Mouse (Mus musculus) spleen, embryonic (tissue): ENCODE measurements at regions not wholly inside any gene's neighbourhood (a gene's known extent, or its start where the extent isn't known, plus 50 kb on each side); places are given as distances from the start of the nearest gene placed in this dataset.

Experiments used
- CTCF ChIA-PET: fragments of 350-600 bp; sonication (Branson Sonifier 250); formaldehyde crosslinking; loops from one replicate; lab custom pipeline; 2022; lab: Charles Lee

DNA sequence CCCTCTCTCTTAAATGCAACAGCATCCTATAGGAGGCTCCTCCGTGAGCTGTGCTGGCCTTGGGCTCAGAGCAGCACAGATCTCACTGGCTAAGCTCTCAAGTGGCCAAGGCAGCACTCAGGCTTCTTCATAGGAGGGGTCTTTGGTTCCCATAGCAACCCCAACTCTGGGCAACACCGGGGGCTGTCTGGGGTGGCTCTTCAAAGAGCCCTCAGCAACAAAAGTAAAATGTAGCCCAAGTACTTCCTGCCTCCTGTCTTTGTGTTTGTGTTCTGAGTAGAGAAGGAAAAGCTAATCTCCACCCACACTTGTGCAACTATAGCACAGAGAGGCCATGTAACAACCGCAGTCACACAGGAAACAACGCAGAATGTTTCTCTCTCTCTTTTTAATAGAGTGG, 322.2 kb upstream of the Tbx3 start:
- CTCF ChIA-PET: no interaction called here

DNA sequence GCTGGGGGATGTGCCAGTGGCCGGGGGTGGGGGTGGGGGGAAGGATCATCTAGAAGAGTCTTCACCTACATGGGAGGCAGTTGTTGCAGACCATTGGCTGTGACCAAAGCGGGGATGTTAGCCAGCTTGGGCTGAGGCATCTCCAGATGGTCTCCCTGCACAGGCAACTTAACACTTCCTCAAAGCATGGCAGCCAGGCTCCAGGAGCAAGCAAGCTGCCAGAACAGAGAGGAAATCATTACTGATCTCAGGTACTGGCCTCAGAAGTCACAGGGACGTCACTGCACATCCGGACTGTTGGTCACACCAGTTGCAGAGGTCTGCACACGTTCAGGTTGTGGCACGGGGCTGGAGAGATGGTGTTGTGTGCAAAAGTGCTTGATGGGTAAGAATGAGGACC, 321.1 kb upstream of the Tbx3 start:
- CTCF ChIA-PET: no interaction called here

DNA sequence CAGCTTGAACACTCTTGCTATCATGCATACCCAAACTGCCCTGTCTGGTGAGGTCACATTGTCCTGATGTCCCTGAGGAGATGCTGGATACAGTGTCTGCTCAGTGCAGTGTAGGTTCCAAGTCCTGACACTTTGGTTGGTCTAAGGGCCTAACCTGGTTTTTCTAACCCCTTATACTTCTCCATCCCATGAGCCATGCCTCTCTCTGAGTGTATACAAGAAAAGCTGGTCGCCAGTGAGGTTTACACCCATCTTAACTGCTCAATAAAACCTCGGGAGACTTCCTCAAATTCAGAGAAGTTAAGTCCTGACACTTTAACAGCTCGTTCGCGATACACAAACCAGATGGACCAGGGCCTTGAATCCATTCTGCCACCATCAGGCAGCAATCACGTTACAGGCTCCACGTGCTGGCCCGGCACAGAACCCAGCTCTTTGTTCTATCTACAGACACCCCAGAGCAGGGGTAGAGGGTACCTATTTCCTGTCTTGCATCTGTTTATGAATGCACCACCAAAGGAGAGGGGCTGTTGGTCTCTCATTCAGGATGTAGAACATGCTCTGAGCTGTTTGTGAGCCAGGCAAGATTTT, 320.0 kb upstream of the Tbx3 start:
- CTCF ChIA-PET: no interaction called here

DNA sequence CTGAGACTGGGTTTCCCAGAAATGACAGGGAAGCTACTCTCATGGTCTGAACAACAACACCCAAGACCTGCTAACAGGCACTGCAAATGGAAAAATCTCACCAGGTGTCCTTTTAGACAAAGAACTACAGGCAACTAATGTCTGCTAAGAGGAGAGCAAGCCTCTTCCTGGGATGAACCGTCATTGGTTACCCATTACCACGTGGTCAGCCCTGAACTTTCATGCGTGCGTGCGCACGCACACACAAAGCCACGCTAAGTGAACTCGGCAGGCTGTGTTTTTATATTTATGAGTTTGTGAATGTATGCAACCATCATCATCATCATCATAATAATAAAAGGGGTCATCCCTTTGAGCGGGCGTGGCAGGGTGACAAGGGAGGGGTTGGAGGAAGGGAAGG, 315.0 kb upstream of the Tbx3 start:
- CTCF ChIA-PET: no interaction called here

DNA sequence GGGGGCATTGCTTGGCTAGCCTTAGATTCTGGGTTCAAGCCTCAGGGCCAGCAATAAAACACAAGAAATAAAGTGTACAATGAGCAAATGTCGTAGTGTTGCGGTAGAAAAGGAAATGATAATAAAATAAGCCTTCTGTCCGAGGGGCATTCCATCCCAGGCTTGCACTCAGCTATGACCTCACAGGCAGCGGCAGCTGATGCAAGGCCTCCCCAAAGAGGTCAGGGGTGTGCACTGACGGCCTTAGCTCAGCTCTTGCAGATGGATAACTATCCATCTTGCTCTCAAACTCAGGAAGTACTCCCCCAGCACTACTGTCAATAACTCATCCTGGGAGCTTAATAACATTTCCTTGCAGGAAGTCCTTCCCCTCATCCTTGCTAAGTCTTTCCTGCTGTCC, 314.4 kb upstream of the Tbx3 start:
- CTCF ChIA-PET: no interaction called here

DNA sequence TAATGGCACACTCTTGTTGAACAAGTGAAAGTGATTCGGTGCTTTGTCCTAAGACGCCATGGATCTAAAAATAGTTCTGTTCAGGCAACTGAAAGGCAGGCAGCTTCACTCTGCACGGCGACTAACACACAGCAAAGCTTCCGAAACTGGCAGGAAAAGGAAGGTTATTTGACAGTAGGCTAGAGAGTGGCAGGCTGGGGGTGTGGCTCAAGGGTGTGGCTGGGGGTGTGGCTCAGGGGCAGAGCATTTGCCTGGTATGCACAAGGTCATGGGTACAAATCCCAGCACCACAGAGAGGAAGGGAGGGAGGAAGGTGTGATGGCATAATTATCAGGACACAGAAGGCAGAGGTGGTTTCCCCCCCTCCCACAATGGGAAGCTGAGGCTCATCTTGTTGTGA, 310.8 kb upstream of the Tbx3 start:
- CTCF ChIA-PET: no interaction called here

DNA sequence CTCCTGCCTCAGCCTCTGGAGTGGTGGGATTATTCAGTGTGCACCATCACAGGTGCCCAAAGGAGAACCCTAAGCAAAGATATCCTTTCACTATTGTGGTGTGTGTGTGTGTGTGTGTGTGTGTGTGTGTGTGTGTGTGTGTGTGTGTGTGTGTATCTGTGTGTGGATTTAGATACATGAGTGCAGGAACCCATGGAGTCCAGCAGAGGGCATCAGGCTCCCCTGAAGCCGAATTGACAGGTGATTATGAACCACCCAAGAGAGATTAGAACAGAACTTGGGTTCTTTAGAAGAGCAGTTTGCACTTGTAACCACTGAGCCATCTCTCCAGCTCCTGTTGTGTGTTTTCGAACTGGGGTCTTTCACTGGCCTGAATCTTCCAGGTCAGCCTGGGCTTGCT, 310.1 kb upstream of the Tbx3 start:
- CTCF ChIA-PET: no interaction called here

DNA sequence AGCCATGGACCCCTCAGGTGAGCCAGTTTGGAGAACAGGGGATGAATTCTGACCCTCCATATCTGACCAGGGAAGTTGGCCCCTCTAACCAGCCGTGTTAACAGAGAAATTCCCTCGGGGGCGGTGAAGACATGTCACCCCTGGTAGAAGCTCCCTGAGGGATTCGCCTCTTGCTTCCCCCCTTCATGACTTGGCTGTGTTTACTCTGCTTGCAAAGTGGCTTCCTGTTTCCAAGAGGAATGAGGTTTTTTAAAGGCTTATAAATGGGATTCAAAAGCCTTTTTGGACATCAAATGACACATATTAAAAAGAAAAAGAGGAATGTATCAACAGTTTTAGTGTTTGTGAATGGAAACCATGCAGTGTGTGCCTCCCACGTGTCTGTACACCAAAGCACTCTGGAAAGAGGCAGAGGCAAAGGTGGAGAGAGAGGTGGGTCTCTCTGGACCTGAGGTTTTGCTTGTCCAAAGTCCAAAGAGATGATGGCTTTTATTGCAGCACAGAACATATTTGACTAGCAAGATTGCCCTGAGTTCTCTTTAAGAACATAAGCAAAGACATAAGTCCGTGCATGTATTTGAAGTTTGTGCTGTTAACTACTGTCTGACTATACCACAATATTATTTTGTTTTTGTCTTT, 308.9 kb upstream of the Tbx3 start:
- CTCF ChIA-PET: no interaction called here

DNA sequence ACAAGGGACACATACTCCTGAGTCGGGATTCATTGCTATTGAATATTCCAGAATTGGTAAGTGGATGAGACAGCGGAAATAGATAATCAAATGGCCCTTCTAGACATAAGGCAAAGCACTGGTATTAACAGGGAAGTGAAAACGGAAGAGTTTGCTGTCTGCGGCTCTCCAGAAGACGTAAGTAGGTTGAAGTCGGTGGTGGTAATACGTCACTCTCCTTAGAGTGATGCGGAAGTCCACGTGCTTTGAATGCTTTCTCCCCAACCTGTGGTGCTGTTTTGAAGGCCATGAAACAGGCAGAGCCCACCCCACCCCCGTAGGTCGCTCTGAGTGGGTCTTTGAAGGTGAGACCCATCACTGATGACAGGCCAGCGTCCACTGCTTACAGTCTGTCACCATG, 308.0 kb upstream of the Tbx3 start:
- CTCF ChIA-PET: no interaction called here

DNA sequence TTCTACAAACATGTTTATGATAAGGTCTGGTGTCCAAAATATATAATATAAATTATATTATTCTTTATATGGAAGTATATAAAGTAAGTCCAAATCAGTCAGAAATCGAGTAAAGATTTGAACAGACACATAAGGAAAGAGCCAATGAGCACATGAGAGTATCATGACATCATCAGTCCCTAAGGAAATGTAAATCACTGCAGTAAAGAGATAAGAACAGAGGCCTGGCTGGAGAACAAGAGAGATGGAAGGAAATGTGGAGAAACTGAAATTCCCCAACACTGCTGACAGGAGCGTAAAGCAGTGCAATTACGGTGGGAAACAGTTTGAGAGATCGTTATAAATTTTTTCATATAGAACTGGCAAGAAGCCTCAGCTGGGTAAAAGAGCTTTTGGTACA, 306.2 kb upstream of the Tbx3 start:
- CTCF ChIA-PET: no interaction called here

DNA sequence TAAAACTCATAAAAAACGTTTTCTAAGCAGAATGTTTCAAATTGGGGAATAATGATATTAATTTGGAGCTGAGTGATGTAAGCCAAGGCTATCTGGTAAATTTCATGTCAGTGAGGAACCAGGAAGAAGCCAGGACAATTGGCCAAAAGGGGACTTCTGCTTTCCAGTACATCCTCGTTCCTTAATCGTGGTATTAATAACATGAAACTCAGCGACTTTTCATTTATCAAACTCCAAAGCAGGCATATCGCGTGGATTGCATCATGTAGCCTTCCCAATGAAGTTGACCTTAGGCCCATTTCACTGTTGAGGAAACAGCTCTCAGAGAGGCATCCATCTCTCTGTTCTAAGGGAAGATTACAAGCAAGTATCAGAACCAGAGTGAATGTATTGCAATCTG, 305.3 kb upstream of the Tbx3 start:
- CTCF ChIA-PET: no interaction called here

DNA sequence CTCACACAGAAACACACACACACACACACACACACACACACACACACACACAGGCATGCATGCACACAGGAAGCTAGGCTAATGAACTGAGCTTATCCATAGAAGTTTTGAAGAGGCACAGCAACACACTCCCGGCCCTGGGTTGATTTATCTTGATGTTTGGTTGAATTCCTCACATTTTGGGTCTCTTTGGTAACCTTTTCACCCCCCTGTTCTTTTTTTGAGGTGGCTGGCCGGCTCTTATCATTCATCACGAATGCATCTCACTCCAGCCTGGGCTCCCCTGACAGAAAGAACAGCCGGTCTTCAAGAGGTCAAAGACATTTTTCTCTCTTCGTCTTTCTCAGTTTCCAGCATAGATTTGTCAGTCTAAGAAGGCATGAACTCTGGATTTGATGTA, 304.2 kb upstream of the Tbx3 start:
- CTCF ChIA-PET: no interaction called here

DNA sequence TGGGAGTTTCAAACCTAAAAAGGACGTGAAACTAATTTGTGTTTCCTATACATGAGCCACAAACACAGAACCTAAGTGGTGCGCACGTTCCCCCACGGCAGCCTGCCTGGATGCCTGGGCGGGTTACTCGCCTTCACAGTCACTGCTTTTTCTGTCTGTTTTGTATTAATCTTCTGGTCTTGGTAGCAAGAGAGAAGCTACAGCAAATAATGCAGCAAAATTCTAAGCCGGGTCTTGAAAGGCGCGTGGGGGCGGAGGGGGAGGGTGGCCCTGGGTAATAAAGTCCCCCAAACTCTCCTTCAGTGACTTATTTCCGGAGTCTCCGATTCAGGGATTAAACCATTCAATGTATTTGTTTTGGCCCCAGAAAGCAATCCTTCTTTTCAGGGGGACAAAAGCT, 300.0 kb upstream of the Tbx3 start:
- CTCF ChIA-PET: interaction anchor here (0.6 kb wide), 1 partner anchor 93 kb away, joined by 4 read pairs; no protein-coding TSS in a partner anchor

DNA sequence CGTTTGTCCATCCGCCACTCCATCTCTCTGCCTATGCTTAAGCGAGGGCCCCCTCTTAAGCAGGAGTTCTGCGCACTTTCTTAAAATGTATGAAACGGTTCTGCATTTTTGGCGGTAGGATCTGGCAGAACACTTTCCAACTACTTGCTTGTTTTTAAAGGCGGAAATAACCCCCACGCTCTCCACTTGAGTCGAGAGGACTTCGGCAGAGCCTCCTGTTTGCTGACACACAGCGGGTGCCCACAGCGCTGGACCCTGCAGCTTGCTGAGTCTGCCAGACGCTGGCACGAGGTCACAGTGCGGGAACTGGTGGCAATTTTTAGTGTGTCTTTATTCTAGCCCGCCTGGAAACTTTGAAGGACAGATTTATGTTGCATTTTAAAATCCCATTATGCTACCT, 299.5 kb upstream of the Tbx3 start:
- CTCF ChIA-PET: interaction anchor here (0.6 kb wide), 1 partner anchor 93 kb away, joined by 4 read pairs; no protein-coding TSS in a partner anchor

DNA sequence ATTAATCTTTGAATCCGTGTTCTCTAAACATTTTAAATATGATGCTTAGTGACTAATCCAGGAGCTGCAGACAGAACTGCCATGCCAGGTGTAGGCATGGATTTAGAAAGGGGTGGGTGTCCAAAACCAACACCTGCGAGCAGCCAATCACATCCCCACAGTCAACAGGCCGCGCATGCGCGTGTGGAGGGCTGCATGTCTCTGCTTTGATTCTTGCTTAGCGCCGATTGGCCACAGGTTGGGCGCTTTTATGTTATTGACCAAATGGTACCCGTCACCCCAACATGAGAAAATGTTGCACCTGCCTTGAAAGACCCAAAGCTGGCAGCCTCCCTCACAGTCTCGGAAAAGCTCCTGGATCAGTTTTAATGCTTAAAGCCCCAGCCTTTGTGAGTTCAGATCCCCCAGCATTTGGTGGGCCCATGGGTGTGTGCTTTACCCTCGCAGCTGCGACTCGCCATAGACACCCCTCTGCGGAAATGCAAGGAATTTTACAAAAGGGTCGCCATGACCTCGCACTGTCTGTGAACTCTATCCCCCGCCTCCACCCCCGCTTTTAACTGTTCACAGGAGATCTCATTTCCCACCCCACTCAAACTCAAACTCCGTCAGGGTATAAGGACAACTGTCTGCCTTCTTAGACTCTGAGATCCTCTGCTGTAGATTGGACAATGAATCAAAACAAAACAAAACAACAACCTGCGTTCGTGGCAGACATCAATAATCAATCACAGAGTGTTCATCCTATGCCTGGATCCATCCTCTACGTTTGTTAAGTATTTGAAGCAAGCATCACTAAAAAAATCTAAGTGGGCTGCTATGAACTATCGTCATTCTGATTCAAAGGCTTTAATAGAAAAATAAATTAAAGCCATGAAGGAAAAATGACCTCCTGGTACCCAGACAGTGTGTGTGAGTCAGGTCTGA, 296.4 kb upstream of the Tbx3 start:
- CTCF ChIA-PET: no interaction called here

DNA sequence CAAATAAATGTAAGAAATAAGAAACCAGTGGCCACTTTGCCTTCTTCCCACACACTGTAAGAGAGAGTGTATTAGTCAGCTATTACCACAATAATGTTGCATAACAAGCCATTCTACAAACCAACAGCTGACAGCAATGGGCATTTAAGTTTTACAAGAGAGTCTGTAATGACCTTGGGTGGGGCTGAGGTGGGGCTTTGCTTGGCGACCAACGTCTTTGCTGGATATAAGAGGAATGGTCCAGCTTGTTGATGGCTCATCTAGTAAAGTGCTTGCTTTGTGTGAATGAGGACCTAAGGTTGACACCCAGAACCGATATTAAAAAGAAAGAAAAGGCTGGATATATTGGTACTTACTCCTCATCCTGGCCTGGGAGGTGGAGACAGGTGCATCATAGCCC, 295.6 kb upstream of the Tbx3 start:
- CTCF ChIA-PET: no interaction called here

DNA sequence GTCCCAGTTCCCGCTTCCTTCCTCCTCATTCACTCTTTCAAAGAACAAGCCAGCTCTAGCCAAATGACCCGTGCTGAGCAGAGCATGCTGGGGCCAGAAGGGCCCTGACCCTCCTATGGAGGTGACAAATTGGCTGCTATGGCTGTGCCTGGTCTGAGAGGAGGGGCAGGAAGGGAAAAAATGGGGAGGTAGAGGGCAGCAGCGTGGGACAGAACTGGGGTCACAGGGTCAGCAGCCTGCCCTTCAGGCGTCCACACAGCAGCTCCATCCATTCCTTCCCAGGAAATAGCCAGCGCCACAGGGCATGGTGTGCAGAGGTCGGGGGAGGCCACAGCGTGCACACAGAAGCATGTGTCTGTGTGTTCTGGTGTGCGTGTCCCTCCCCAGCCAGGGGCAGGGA, 292.2 kb upstream of the Tbx3 start:
- CTCF ChIA-PET: no interaction called here

DNA sequence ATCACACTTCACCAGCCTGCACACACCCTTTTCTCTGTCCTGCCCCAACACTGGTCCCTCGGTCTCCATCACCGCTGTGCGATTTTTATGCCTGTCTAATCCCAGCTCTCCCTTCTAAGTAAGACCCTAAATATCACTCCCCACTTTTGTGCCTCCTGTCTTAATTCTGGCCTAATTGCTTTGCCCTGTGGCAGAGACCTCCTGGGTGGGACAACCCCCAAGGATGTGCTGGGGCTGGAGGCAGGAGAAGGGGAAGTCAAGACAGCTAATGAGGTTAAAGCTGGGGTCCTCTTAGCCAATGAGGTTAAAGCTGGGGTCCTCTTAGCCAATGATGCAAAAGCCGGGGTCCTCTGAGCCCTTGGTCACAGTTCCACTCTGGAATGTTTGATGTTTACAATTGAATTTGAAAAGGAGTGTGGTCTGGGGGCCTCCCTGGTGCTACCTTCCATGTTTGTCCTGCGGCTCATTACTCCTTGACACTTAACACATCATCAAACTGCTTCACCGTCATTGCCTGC, 290.5 kb upstream of the Tbx3 start:
- CTCF ChIA-PET: no interaction called here

DNA sequence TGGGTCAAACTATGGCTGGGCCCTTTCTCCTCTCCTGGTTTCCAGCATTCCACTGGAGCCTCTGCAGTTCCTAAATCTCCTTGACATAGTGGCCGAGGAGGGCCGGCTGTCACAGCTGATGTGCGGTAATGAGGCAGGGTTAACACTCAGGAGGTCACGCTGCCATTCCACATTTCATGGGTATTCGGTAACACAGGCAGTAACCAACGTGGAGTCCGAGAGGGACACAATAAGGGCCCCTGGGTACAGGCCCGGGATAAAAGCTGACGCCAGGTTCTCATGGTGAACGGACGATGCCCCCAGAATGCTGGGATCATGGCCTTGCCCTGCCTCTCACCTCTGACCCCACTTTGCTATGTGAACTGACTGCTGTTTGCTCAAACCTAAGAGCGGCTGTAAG, 289.0 kb upstream of the Tbx3 start:
- CTCF ChIA-PET: no interaction called here

DNA sequence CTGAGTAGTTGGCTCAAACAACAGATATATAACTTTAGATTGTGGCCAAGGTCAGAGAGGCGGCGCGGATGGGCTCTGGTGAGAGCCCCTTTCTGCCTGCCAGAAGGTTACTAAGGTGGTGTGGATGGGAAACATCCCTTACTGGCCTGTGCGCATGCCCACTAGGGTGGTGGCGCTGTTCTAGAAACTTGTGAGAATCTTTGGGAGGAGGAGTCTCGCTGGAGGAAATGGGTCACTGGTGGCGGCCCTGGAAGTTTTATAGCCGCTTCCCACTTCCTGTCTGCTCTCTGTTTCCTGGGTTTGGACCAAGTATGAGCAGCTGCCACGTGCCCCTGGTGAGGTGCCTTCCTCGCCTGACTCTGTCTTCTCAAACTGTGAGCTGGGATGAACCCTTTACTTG, 285.0 kb upstream of the Tbx3 start:
- CTCF ChIA-PET: interaction anchor here (0.6 kb wide), 1 partner anchor 1875 kb away, joined by 4 read pairs; no protein-coding TSS in a partner anchor

DNA sequence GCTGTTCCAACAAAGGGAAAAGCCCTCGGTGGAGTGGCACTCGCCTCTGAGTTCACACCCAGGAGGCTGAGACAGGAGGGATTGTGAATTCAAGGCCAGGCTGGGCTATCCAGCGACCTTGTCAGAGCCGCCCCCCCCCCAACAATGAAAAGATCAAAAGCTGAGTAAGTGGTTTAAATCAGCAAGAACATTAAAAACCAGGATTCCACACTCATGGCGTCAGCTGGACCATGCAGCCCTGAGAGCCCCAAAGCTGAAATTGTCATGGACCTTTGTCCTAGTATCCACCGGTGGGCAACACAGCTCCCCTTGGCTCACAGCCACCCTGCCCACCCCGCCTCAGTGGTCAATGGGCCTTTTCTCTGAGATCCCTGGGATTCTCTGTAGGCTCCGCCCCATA, 283.6 kb upstream of the Tbx3 start:
- CTCF ChIA-PET: no interaction called here

DNA sequence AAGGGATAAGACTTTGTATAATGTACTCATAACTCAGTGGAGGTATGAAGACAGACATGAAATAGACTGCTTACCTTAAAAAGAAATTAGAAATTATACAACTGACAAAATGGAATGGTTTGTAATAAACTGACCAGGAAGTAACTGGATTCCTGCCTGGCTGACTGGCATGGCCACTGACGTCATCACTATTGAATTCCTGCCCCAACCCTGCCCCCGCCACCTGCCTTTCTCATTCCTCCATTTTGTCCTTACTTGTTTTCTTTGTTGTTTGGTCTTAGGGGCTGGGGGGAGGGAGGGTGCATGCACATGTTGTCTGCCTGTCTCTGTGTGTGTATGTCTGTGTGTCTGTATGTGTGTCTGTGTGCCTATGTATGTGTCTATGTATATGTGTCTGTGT, 283.2 kb upstream of the Tbx3 start:
- CTCF ChIA-PET: no interaction called here

DNA sequence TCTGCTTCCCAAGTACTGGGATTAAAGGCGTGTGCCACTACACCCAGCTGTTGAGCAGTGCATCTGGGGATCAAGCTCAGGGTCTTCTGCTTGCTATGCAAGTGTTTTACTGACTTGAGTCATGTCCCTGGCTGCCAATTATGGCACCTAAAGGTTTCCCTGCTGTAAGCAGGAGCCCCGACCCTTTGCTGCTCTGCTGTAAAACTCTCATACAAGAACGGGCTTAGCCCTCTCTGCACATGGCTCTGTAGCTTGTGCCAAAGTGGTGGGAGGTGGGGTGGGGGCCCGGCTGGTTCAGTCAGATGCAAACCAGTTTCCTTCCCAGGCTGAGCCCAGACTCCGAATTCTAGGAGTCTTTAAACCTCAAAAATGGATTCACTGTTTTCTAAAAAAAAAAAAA, 281.6 kb upstream of the Tbx3 start:
- CTCF ChIA-PET: no interaction called here
